Mouse (Mus musculus): ENCODE results near the gene Trip10. TPM values are rescaled to one million over a fixed set of nuclear protein-coding genes. Genes with fewer than 3 reads are reported as not detected.
A peak's percentile ranks its signal among the peaks of the same experiment; 100 is the strongest.

The Trip10 gene
- total and polyA plus RNA-seq, 3 experiments: 10.9 to 20.8 TPM; not detected in 1

DNA sequence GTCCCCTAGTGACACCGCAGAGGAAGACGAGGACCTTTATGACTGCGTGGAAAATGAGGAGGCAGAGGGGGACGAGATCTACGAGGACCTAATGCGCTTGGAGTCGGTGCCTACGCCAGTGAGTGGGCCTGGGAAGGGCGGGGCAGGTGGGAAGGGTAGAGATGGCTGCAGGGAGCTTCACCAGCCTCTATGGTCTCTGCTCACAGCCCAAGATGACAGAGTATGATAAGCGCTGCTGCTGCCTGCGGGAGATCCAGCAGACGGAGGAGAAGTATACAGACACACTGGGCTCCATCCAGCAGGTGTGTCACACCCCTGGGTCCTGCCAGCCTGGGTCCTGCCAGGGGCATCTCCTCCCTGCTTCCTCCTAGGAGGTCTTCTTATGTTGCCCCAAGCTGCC is 47.8 kb downstream of the Trip10 start:
- H3K27ac ChIP-seq (ENCODE audit: control insufficient read depth, low read depth, low read length): no peak overlapping the region
- no peak for DNase-seq (ENCODE audit: low read depth, low spot score)
- H3K79me2 ChIP-seq (ENCODE audit: control insufficient read depth, insufficient read depth, low read length, poor library complexity): peaks cover 13% of the 10 kb centered on the region
- H3K4me3 ChIP-seq (ENCODE audit: control insufficient read depth in 1 of 2, insufficient read depth in 1 of 2, low read depth in 2 of 2, low read length in 2 of 2): no peak overlapping the region
- no peaks in the 10 kb centered on the region for H3K9me3 ChIP-seq (replicated peaks; ENCODE audit: insufficient read depth, low read length)
- H3K36me3 ChIP-seq (ENCODE audit: control insufficient read depth in 1 of 2, insufficient read depth in 2 of 2, low read length in 2 of 2): peaks cover 5 to 26% of the 10 kb centered on the region in 2 experiments
- H3K27me3 ChIP-seq (ENCODE audit: control insufficient read depth in 1 of 2, insufficient read depth in 2 of 2, low read length in 2 of 2): no peaks in the 10 kb centered on the region
- H3K9ac ChIP-seq (ENCODE audit: control insufficient read depth, low read depth, low read length, poor library complexity, severe bottlenecking): no peak overlapping the region
- TF ChIP-seq SIN3A (IDR thresholded peaks at IDR 0.05; ENCODE audit: low read length) (no peak), CHD1 (IDR thresholded peaks at IDR 0.05; ENCODE audit: low read depth, low read length) (no peak), ETS1 (IDR thresholded peaks at IDR 0.05; ENCODE audit: low read depth, low read length) (no peak), RAD21 (IDR thresholded peaks at IDR 0.05; ENCODE audit: low read depth, low read length) (no peak), POLR2AphosphoS5 (IDR thresholded peaks at IDR 0.05; ENCODE audit: borderline replicate concordance, low read depth, low read length) (no peak), ZC3H11A (IDR thresholded peaks at IDR 0.05; ENCODE audit: low read depth, low read length) (no peak), E2F4 (IDR thresholded peaks at IDR 0.05; ENCODE audit: borderline replicate concordance, low read depth, low read length) (no peak)
- H3K4me1 ChIP-seq (ENCODE audit: control insufficient read depth in 1 of 2, insufficient read depth in 2 of 2, low read length in 2 of 2): peaks cover 0 to 5% of the 10 kb centered on the region in 2 experiments; a peak in 2 of 4 replicates

DNA sequence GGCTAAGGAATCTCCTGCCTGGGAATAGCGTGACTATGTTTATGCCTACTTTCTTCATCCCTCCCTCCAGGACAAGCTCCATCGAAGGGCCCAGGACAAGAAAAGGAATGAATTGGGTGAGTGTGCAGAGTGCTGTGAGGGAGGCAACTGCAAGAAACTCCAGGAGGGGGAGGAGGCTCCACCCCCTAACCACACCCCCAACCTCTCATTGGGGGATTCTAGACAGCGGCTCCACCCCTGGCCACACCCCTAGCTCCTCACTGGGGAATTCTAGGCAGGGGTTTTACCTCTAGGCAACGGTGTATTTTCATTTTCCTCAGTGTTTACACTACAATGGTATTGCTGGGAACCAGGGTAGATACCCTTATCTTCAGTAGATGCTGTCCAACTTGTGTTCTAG is 56.3 kb downstream of the Trip10 start:
- Histone ChIP-seq H3K4me3 (ENCODE audit: control insufficient read depth in 1 of 2, insufficient read depth in 1 of 2, low read depth in 2 of 2, low read length in 2 of 2) (no peak overlapping the region), H3K9me3 (replicated peaks; ENCODE audit: insufficient read depth, low read length) (no peaks in the 10 kb centered on the region), H3K36me3 (ENCODE audit: control insufficient read depth in 1 of 2, insufficient read depth in 2 of 2, low read length in 2 of 2) (peaks cover 0 to 39% of the 10 kb centered on the region in 2 experiments; a peak in 2 of 4 replicates), H3K9ac (ENCODE audit: control insufficient read depth, low read depth, low read length, poor library complexity, severe bottlenecking) (no peak overlapping the region), H3K27ac (ENCODE audit: control insufficient read depth, low read depth, low read length) (no peak overlapping the region), H3K79me2 (ENCODE audit: control insufficient read depth, insufficient read depth, low read length, poor library complexity) (no peaks in the 10 kb centered on the region), H3K4me1 (ENCODE audit: control insufficient read depth in 1 of 2, insufficient read depth in 2 of 2, low read length in 2 of 2) (no peaks in the 10 kb centered on the region; a peak in 1 of 4 replicates), H3K27me3 (ENCODE audit: control insufficient read depth in 1 of 2, insufficient read depth in 2 of 2, low read length in 2 of 2) (no peaks in the 10 kb centered on the region)
- TF ChIP-seq UBTF (IDR thresholded peaks at IDR 0.05; ENCODE audit: borderline replicate concordance, insufficient read depth, low read depth, low read length): no peak
- no peak for TF ChIP-seq MAFK (IDR thresholded peaks at IDR 0.05; ENCODE audit: borderline replicate concordance, low read depth, low read length)
- TF ChIP-seq POLR2AphosphoS5 (IDR thresholded peaks at IDR 0.05; ENCODE audit: borderline replicate concordance, low read depth, low read length): no peak
- no peak for TF ChIP-seq BHLHE40 (IDR thresholded peaks at IDR 0.05; ENCODE audit: borderline replicate concordance, low read depth, low read length)
- TF ChIP-seq CHD2 (IDR thresholded peaks at IDR 0.05; ENCODE audit: low read length): no peak
- TF ChIP-seq CHD1 (IDR thresholded peaks at IDR 0.05; ENCODE audit: low read depth, low read length): no peak
- no peak for TF ChIP-seq JUND (IDR thresholded peaks at IDR 0.05; ENCODE audit: low read depth, low read length)
- TF ChIP-seq TBP (IDR thresholded peaks at IDR 0.05; ENCODE audit: low read depth, low read length): no peak
- no peak for TF ChIP-seq MEF2A (IDR thresholded peaks at IDR 0.05; ENCODE audit: extremely low read depth, insufficient replicate concordance, low read depth, low read length, poor library complexity, severe bottlenecking)
- TF ChIP-seq SIN3A (IDR thresholded peaks at IDR 0.05; ENCODE audit: low read length): no peak
- TF ChIP-seq EP300 (IDR thresholded peaks at IDR 0.05; ENCODE audit: low read depth in 1 of 2, low read length in 2 of 2): no peak
- no peak for TF ChIP-seq NELFE (IDR thresholded peaks at IDR 0.05; ENCODE audit: low read depth, low read length)
- TF ChIP-seq USF1 (IDR thresholded peaks at IDR 0.05; ENCODE audit: low read depth, low read length): no peak
- TF ChIP-seq ZC3H11A (IDR thresholded peaks at IDR 0.05; ENCODE audit: low read depth, low read length): no peak
- no peak for TF ChIP-seq RAD21 (IDR thresholded peaks at IDR 0.05; ENCODE audit: low read depth, low read length)
- no peak for TF ChIP-seq MXI1 (IDR thresholded peaks at IDR 0.05; ENCODE audit: low read depth, low read length)
- TF ChIP-seq ELF1 (IDR thresholded peaks at IDR 0.05; ENCODE audit: low read depth, low read length): no peak
- TF ChIP-seq SMC3 (IDR thresholded peaks at IDR 0.05; ENCODE audit: low read depth, low read length): no peak
- no peak for TF ChIP-seq MAX (IDR thresholded peaks at IDR 0.05; ENCODE audit: low read length)
- peak; percentile 63 for DNase-seq (ENCODE audit: low read depth, low spot score)

Measured in MEL (cell line).